Mouse (Mus musculus): ENCODE results near the gene Agap2. TPM values are rescaled to one million over a fixed set of nuclear protein-coding genes. Genes with fewer than 3 reads are reported as not detected.
A peak's percentile ranks its signal among the peaks of the same experiment; 100 is the strongest.

The Agap2 gene
- polyA plus RNA-seq, 1 experiment from 2014 or later: 0.26 TPM

DNA sequence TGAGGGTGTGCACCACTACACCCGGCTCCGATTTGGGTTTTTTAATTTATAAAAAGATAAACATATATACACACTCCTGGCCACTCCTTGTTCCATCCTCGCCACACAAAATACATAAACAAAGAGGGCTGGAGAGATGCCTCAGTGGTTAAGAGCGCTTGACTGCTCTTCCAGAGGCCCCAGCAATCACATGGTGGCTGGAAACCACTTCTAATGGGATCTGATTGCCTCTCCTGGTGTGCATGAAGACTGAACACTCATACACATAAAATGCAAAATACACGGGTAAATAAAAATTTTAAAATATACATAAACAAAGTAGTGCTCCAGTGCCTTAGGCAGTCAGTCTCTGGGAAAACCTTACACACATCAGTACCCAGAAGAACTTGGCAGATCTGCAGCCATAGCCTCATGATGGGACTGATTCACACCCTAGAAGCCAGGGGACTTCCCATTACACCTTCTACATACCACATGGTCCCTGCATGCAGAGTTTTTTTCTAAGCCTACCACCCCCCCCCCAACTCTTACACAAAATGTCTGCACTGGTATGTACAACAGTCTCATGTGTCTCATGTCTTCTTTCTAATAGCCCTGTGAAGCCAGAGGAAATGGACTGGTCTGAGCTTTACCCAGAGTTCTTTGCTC lies 32.5 kb upstream of the Agap2 start:
- H3K4me1 ChIP-seq (replicated peaks; ENCODE audit: control insufficient read depth, insufficient read depth, low read length): peaks cover 8% of the 10 kb centered on the region
- H3K4me3 ChIP-seq (ENCODE audit: low read depth, low read length): peak overlapping the region; percentile 65
- no peaks in the 10 kb centered on the region for H3K9me3 ChIP-seq (ENCODE audit: control insufficient read depth, low read length)
- ATAC-seq (replicated peaks; ENCODE audit: low FRiP score, low TSS enrichment, low read depth): no peak
- 14% methylated on average over 5 of the region's 5 CpGs for whole genome bisulfite sequencing
- H3K27ac ChIP-seq (ENCODE audit: low read depth): peak overlapping the region; percentile 48; the same call in 1 of the 2 replicates
- peaks cover 16% of the 10 kb centered on the region; the same call in 1 of the 2 replicates for H3K36me3 ChIP-seq (ENCODE audit: control insufficient read depth, insufficient read depth, low read length)
- H3K9ac ChIP-seq (ENCODE audit: low read length): peak overlapping the region; percentile 59
- peaks cover 15% of the 10 kb centered on the region for H3K27me3 ChIP-seq (replicated peaks; ENCODE audit: control insufficient read depth, insufficient read depth, low read length)
- peak overlapping the region; percentile 99 for H3K4me2 ChIP-seq (ENCODE audit: low read length)
- no peak for DNase-seq (ENCODE audit: low spot score)

DNA sequence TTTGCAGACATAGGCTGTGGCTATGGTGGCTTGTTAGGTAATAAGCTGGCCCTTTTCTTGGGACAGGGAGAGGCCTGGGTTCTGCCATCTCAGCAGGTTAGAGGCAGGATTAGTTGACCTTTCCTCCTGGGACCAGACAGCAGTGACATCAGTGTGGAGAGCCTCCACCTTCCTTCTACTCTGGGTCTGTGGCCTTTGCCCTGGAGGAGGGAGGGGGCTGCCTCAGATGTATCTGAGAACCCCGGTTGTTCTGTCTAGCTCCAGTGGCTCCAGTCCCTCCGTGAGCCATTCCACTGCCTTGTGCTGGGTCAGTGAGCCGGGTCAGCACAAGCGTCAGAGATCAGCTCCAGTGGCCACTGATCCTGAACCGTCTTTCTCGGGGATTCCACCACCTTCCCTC lies 31.9 kb upstream of the Agap2 start:
- no peak for DNase-seq (ENCODE audit: low spot score)
- WGBS: 91% methylated on average over 6 of the region's 6 CpGs
- peak overlapping the region; percentile 99; the same call in 1 of the 2 replicates for H3K4me2 ChIP-seq (ENCODE audit: low read length)

DNA sequence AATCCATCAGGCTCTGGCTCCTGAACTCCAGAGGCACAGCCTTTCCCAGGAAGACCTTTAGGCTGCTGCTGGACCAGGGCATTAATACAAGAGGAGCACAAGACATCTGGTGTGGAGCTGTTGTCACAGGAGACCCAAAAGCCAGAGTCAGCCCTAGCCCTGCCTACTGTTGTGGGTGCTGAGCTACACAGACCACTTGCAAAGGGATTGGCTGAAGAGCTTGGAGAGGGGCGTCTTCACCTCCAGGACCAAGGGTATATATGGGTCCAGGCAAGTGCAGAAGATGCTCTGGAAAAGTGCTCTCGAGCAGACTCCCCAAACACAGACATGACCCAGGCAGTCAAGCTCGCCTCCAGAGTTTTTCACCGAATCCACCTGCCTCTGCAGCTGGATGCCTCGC lies 27.1 kb upstream of the Agap2 start, which contains the start of gene Cyp27b1:
Gene Cyp27b1, plus strand, starts transcription at position 297 of the 400 bp plus-strand sequence.
- 0 out of 2 replicates have a peak, but pooled peaks cover under 1% of the 10 kb centered on the region for H3K4me1 ChIP-seq (replicated peaks; ENCODE audit: control insufficient read depth, insufficient read depth, low read length)
- 35% methylated on average over 5 of the region's 5 CpGs for WGBS
- no peak within 1 kb of the TSS for H3K27ac ChIP-seq (ENCODE audit: low read depth)
- H3K36me3 ChIP-seq (ENCODE audit: control insufficient read depth, insufficient read depth, low read length): peaks cover 16% of the 10 kb centered on the region; the same call in 1 of the 2 replicates
- ATAC-seq (replicated peaks; ENCODE audit: low FRiP score, low TSS enrichment, low read depth) (no peak), DNase-seq (ENCODE audit: low spot score) (no peak)
- peaks cover 51% of the 10 kb centered on the region for H3K27me3 ChIP-seq (replicated peaks; ENCODE audit: control insufficient read depth, insufficient read depth, low read length)
- peak within 1 kb of the TSS; percentile 31 for H3K4me2 ChIP-seq (ENCODE audit: low read length)
- no peaks in the 10 kb centered on the region for H3K9me3 ChIP-seq (ENCODE audit: control insufficient read depth, low read length)
- peak within 1 kb of the TSS; percentile 16 for H3K4me3 ChIP-seq (ENCODE audit: low read depth, low read length)
- no peak within 1 kb of the TSS for H3K9ac ChIP-seq (ENCODE audit: low read length)

More for the DNA sequence above, 31.9 kb upstream of the Agap2 start:
- Histone ChIP-seq H3K36me3 (ENCODE audit: control insufficient read depth, insufficient read depth, low read length) (peaks cover 16% of the 10 kb centered on the region; the same call in 1 of the 2 replicates), H3K4me1 (replicated peaks; ENCODE audit: control insufficient read depth, insufficient read depth, low read length) (peaks cover 8% of the 10 kb centered on the region), H3K9me3 (ENCODE audit: control insufficient read depth, low read length) (no peaks in the 10 kb centered on the region), H3K27ac (ENCODE audit: low read depth) (no peak overlapping the region), H3K27me3 (replicated peaks; ENCODE audit: control insufficient read depth, insufficient read depth, low read length) (peaks cover 21% of the 10 kb centered on the region), H3K9ac (ENCODE audit: low read length) (no peak overlapping the region), H3K4me3 (ENCODE audit: low read depth, low read length) (no peak overlapping the region)
- ATAC-seq (replicated peaks; ENCODE audit: low FRiP score, low TSS enrichment, low read depth): no peak

DNA sequence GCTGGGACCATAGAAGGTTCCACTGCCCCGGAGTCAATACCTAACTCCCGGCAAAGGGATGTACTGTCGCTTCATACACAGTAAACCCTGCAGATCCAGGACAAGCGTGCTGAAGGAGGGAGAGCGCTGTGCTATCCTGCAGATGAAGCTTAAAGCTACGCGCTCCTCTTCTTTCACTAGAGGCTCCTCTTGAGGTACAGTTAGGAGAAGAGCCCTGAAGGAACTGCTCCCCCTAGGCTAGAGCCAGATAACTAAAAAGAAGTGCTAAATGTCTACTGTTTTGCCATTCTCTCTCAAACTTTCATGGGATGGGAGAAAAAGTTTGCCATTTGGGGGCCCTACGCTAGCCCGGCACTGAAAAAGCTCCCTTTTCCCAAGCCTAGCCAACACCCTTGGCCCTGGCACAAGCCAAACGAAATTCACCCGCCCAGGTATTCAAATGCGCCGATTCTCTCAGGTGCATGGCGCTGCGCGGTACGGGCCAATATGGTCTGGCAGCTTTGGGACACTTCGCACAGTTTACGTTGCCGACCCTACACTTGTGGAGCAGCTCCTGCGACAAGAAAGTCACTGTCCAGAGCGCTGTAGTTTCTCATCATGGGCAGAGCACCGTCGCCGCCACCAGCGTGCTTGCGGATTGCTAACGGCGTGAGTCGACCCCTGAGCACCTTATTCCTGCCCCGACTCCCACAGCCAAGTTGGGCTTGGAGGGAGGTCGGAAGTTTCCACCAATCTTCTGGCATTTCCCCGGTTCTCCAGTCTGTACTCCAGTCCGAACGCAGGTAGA lies 26.3 kb upstream of the Agap2 start:
- H3K27ac ChIP-seq (ENCODE audit: low read depth): no peak overlapping the region
- peak overlapping the region; percentile 16 for H3K4me3 ChIP-seq (ENCODE audit: low read depth, low read length)
- no peak for DNase-seq (ENCODE audit: low spot score)
- no peaks in the 10 kb centered on the region for H3K9me3 ChIP-seq (ENCODE audit: control insufficient read depth, low read length)
- H3K9ac ChIP-seq (ENCODE audit: low read length): no peak overlapping the region
- H3K27me3 ChIP-seq (replicated peaks; ENCODE audit: control insufficient read depth, insufficient read depth, low read length): peaks cover 51% of the 10 kb centered on the region
- H3K4me2 ChIP-seq (ENCODE audit: low read length): peak overlapping the region; percentile 31
- ATAC-seq (replicated peaks; ENCODE audit: low FRiP score, low TSS enrichment, low read depth): no peak
- no peaks in the 10 kb centered on the region for H3K4me1 ChIP-seq (replicated peaks; ENCODE audit: control insufficient read depth, insufficient read depth, low read length)
- WGBS: 5% methylated on average over 35 of the region's 35 CpGs
- peaks cover 16% of the 10 kb centered on the region; the same call in 1 of the 2 replicates for H3K36me3 ChIP-seq (ENCODE audit: control insufficient read depth, insufficient read depth, low read length)

DNA sequence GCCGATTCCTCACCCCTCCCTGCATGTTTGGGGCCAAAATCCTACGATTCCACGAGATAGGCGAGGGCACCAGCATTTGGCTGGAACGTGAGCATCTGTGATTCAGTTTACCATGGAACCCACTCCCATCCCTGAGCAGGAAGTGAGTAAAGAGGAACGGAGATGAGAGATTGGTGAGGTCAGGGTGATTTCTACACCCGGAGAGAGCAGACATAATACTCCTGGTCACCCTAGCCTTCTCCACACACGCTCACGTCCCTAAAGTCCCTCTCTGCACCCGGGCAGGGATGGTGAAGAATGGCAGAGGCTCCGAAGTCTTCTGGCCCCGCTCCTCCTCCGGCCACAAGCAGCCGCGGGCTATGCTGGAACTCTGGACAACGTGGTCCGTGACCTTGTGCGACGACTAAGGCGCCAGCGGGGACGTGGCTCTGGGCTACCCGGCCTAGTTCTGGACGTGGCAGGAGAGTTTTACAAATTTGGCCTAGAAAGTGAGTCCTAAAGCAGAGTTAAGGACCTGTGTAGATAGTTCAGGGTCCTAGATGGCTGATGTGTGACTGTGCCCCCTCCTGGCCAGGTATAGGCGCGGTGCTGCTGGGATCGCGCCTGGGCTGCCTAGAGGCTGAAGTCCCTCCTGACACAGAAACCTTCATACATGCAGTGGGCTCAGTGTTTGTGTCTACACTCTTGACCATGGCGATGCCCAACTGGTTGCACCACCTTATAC lies 25.5 kb upstream of the Agap2 start:
- WGBS: 4% methylated on average over 29 of the region's 29 CpGs

DNA sequence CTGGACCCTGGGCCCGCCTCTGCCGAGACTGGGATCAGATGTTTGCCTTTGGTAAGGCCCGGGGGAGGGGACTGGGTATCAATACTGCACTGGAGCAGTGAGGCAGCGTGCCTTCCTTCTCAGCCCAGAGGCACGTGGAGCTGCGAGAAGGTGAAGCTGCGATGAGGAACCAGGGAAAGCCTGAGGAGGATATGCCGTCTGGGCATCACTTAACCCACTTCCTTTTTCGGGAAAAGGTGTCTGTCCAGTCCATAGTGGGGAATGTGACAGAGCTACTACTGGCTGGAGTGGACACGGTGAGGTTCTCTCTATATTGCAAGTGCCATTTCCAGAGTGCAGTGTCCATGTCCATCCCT lies 25.0 kb upstream of the Agap2 start:
- Histone ChIP-seq H3K4me1 (replicated peaks; ENCODE audit: control insufficient read depth, insufficient read depth, low read length) (no peaks in the 10 kb centered on the region), H3K9me3 (ENCODE audit: control insufficient read depth, low read length) (no peaks in the 10 kb centered on the region), H3K4me2 (ENCODE audit: low read length) (no peak overlapping the region), H3K4me3 (ENCODE audit: low read depth, low read length) (no peak overlapping the region), H3K27me3 (replicated peaks; ENCODE audit: control insufficient read depth, insufficient read depth, low read length) (peaks cover 51% of the 10 kb centered on the region), H3K27ac (ENCODE audit: low read depth) (no peak overlapping the region), H3K36me3 (ENCODE audit: control insufficient read depth, insufficient read depth, low read length) (peaks cover 12% of the 10 kb centered on the region; the same call in 1 of the 2 replicates), H3K9ac (ENCODE audit: low read length) (no peak overlapping the region)
- ATAC-seq (replicated peaks; ENCODE audit: low FRiP score, low TSS enrichment, low read depth) (no peak; the same call in 1 of the 2 replicates), DNase-seq (ENCODE audit: low spot score) (no peak)
- WGBS: 19% methylated on average over 10 of the region's 10 CpGs

More for the DNA sequence above, 25.5 kb upstream of the Agap2 start:
- peak overlapping the region; percentile 16 for H3K4me3 ChIP-seq (ENCODE audit: low read depth, low read length)
- H3K9ac ChIP-seq (ENCODE audit: low read length): no peak overlapping the region
- H3K27me3 ChIP-seq (replicated peaks; ENCODE audit: control insufficient read depth, insufficient read depth, low read length): peaks cover 51% of the 10 kb centered on the region
- DNase-seq (ENCODE audit: low spot score) (no peak), ATAC-seq (replicated peaks; ENCODE audit: low FRiP score, low TSS enrichment, low read depth) (peak; percentile 34; the same call in 1 of the 2 replicates)
- no peaks in the 10 kb centered on the region for H3K9me3 ChIP-seq (ENCODE audit: control insufficient read depth, low read length)
- no peaks in the 10 kb centered on the region for H3K4me1 ChIP-seq (replicated peaks; ENCODE audit: control insufficient read depth, insufficient read depth, low read length)
- H3K36me3 ChIP-seq (ENCODE audit: control insufficient read depth, insufficient read depth, low read length): peaks cover 14% of the 10 kb centered on the region; the same call in 1 of the 2 replicates
- H3K4me2 ChIP-seq (ENCODE audit: low read length): peak overlapping the region; percentile 31
- no peak overlapping the region for H3K27ac ChIP-seq (ENCODE audit: low read depth)

DNA sequence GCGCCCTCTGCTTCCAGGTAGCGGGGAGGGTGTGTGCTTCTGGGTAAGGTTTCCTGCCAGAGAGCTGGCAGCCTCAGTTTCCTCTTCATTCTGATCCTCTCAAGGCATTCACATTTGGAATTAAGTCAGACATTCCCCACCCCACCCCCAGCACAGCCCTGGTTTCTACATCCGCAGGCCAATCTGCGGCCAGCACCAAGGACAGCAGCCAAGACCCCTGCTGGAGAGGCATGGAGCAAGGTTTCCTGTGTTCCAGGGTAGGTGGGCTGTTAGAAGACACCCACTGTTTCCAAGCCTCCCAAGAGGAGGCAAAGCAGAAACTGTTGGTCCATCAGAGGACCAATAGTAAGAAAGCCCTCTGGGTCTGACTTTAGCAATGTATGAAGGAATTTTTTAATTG lies 20.4 kb upstream of the Agap2 start:
- peaks cover 10% of the 10 kb centered on the region for H3K4me1 ChIP-seq (replicated peaks; ENCODE audit: control insufficient read depth, insufficient read depth, low read length)
- no peak overlapping the region for H3K4me2 ChIP-seq (ENCODE audit: low read length)
- WGBS: 52% methylated on average over 4 of the region's 4 CpGs
- peaks cover 21% of the 10 kb centered on the region for H3K36me3 ChIP-seq (ENCODE audit: control insufficient read depth, insufficient read depth, low read length)
- peaks cover 27% of the 10 kb centered on the region for H3K27me3 ChIP-seq (replicated peaks; ENCODE audit: control insufficient read depth, insufficient read depth, low read length)
- H3K9me3 ChIP-seq (ENCODE audit: control insufficient read depth, low read length): no peaks in the 10 kb centered on the region
- H3K9ac ChIP-seq (ENCODE audit: low read length): no peak overlapping the region
- H3K4me3 ChIP-seq (ENCODE audit: low read depth, low read length): no peak overlapping the region
- DNase-seq (ENCODE audit: low spot score): no peak
- no peak for ATAC-seq (replicated peaks; ENCODE audit: low FRiP score, low TSS enrichment, low read depth)
- H3K27ac ChIP-seq (ENCODE audit: low read depth): no peak overlapping the region

DNA sequence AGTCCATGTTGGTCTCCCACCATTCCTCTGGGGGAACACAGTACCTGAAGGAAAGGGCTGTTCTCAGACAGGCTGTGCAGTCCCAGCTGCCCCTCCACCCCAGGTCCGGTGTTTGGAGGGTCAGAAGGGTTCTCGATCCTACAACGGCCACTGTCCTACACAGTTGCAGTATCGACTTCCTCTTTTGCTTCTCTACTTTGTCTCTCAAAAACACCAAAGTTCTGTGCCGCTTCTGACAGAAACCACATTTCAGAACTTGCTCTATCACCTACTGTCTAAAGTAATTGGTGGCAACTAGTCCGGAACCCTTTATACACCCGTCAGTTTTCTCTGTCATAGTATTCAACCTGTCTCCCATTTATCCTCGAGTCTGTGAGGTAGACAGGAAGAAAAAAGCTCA lies 19.7 kb upstream of the Agap2 start:
- DNase-seq (ENCODE audit: low spot score): no peak
- no peak for ATAC-seq (replicated peaks; ENCODE audit: low FRiP score, low TSS enrichment, low read depth)
- Histone ChIP-seq H3K4me3 (ENCODE audit: low read depth, low read length) (no peak overlapping the region), H3K4me1 (replicated peaks; ENCODE audit: control insufficient read depth, insufficient read depth, low read length) (peaks cover 10% of the 10 kb centered on the region), H3K9me3 (ENCODE audit: control insufficient read depth, low read length) (no peaks in the 10 kb centered on the region), H3K27me3 (replicated peaks; ENCODE audit: control insufficient read depth, insufficient read depth, low read length) (peaks cover 21% of the 10 kb centered on the region), H3K27ac (ENCODE audit: low read depth) (no peak overlapping the region), H3K4me2 (ENCODE audit: low read length) (no peak overlapping the region), H3K36me3 (ENCODE audit: control insufficient read depth, insufficient read depth, low read length) (peaks cover 21% of the 10 kb centered on the region), H3K9ac (ENCODE audit: low read length) (no peak overlapping the region)
- 90% methylated on average over 8 of the region's 8 CpGs for WGBS

Measured in intestine, embryonic 14.5 days (tissue).